Mouse (Mus musculus) kidney, adult 11 months (tissue): ENCODE measurements at regions not wholly inside any gene's neighbourhood (a gene's known extent, or its start where the extent isn't known, plus 50 kb on each side); places are given as distances from the start of the nearest gene placed in this dataset.

Experiments
- DNase-seq: peaks from one replicate; pipeline ENCODE4 v3.0.0; 2022

- DNase-seq: no peak
Measured at GRCm38 (mm10) chr8:15244770-15245485, 199.1 kb upstream of the BB014433 start.

- no peak for DNase-seq
Measured at GRCm38 (mm10) chr8:15235410-15235809, 189.5 kb upstream of the BB014433 start.

DNA sequence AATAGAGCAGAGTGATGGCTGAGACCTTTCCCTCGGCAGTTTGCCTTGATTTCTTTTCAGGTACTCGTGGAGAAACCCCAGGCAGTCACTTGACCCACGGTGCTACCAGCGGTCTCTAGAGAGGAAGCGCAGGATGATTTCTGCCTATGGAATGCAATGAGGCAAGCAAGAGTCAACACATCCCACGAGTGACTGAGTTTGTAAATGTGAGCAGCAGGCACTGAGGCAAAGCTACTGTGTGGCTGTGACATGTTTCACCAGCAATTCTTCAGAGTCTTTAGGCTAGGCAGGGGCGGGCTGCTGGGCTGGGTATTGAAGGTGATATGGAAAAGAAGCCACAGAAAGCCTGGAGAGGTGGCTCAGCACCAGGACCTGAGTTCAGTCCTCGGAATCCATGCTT lies 187.4 kb upstream of the BB014433 start:
- no peak for DNase-seq

DNA sequence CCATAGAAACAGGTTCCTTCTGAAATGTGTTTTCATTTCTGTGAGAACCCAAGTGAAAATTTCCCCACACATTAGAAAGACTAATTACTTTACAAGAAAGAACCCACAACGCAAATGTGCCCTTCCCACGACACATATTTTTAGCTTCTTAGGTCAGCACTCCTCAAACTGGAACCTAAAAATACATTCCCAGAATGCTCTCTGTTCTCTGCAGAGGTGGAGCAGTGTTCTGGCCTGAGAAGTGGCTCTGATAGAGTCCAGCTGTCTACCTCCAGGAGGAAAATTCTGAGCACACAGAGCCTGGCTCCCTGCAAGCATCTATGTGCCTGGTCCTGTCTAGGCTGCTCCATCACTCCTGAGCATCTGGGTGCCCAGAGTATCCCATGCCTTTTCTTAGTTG lies 184.3 kb upstream of the BB014433 start:
- no peak for DNase-seq

DNA sequence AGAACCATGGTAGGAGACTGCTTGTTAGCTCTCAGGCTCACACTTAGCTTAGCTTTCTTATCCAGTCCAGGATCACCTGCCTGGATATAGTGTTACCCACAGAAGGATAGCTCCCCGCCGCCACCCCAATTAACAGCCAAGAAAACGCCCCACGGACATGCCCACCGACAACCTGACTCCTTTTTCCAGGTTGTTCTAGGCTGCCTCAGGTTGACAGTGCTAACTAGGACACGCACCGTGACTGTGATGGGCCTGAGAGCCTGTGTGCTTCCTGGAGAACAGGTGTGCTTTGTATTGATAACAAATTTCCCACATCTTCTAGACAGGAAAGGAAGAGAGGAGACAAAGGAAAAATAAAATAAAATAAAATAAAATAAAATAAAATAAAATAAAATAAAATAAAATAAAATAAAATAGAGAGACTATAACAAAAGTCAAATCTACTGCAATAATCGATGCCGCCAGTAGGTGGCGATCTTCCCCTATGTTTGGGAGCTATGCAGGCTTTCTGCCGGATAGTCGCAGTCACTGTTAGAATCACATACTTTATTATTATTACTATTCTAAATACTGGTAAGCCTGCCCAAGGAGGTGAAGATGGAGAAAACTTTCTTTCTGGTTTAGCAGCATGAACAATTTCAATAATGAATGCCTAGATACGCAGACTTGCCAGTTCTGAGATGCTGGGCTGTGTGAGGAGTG lies 175.5 kb upstream of the BB014433 start:
- no peak for DNase-seq

DNA sequence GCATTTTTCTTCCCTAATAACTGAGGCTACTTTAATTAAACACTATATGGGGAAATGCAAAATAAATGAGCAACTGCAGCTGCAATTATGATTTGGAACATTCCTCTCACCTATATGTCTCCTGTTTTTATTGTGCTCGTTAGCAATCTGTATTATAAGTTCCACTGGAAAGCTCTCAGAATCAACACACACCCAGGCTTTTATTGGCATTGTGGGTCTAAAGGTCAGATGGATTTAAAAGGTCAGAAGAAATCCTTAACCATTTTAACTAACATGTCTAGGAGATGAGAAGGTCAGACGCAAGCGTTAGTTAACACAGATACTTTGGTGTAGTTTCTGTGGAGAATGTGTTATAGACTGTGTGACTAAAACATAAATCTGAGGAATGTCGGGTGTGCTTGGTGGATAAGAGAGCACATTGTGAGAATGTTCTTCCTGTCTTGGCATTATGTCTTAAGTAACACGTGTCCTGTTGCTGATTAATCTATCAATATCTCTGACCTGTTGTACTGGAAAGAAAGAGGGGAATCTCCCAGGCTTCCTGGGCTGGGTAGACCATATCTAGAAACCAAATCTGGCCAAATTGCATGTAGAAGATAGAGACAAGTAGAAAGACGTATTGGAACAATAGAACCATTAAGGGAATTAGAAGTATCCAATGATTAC lies 164.1 kb upstream of the BB014433 start:
- DNase-seq: no peak

DNA sequence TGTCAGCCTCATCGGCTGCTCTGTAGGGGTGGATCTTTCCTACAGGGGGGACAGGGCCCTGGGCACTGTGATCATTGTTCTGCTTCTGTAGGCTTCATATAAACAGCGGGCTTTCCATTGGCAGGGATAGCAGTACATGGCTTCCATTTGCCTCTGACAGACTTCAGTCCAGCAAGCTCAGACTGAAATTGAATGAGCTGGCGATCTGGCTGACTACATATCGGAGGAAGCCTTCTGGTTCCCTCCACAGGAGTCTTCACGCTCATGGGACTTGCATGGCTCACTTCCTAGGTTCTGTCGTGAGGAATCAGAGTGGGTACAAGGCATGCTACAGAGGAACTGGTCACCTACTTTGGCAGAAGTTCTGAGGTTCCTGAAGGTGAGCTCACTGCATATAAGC lies 155.7 kb upstream of the BB014433 start:
- no peak for DNase-seq

DNA sequence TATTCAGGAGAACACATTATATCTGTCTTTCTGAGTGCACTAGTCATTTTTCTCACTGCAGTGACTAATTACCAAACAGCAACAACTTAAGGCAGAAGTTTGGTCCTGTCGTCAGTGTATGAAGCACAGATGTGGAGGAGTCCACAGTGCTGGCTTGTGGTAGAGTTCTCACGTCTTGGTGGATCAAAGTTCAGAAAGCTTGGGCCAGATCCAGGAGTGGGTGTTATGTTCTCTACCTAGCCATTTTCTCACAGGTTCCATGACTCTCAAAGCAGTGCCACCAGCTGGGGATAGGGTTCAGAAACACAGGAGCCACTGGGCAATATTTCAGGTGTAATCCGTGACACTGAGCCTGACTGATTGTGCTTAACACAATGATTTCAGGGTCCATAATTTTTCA lies 144.8 kb upstream of the BB014433 start:
- peak; percentile 42 for DNase-seq

GRCm38 (mm10) chr8:15189079-15189612 lies 143.3 kb upstream of the BB014433 start:
- no peak for DNase-seq
